Mouse (Mus musculus): ENCODE results near the gene Nos1ap.

- TF ChIP-seq TAL1 (IDR thresholded peaks at IDR 0.05; ENCODE audit: low read length) (no peak), GATA1 (IDR thresholded peaks at IDR 0.05; ENCODE audit: low read length) (no peak)
Observed at GRCm38 (mm10) chr1:170323001-170323400, 266.7 kb downstream of the Nos1ap start.
